Mouse (Mus musculus) urinary bladder, adult 18-20 months (tissue): ENCODE results near the gene Fam131b.

Source experiments
- DNase-seq, 2 experiments: peaks; one replicate each; pipeline ENCODE4 v3.0.0; 2022; ENCODE audit warnings: low spot score in 2 of 2, mixed read lengths in 2 of 2

Fam131b gene

DNA sequence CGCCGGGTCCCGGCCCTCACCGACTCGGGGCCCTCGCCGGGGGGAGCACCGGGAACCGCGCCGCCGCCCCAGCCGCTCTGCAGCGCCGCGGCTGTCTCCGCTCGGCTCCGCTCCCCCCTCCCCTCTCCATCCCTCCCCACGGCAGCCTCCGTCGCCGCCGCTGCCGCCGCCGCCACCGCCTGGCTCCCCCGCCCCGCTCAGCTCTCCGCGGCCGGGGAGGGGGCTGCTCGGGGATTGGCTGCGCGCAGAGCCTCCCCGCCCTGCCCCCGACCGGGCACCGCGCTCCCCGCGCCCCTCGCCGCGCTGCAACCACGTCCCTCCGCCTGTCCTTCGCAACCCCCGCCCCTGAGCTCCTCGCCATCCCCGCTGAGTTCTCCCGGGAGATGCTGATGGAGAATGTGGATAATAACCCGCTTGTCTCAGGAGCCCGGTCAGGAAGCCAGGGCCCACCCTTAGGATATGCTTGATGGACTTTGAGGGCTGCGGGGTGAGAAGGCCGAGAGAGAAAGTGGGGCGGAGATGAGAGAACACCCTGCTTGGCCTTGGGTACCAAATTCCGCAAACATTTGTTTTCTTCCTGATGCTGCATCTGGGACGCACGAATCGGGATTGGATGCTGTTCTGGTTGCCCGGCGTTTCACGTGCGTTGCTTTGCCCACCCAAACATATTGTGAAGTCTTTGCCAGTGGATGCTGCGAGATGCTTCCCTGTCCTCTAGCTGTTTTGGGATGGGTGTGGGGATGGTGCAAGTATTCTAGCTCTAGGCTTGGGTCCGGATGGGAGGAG is at the start of gene Fam131b:
Gene Fam131b, minus strand, starts transcription at position 162 of the 786 bp plus-strand sequence.
- peak in 1 of 2 experiments; percentile 17 for DNase-seq

DNA sequence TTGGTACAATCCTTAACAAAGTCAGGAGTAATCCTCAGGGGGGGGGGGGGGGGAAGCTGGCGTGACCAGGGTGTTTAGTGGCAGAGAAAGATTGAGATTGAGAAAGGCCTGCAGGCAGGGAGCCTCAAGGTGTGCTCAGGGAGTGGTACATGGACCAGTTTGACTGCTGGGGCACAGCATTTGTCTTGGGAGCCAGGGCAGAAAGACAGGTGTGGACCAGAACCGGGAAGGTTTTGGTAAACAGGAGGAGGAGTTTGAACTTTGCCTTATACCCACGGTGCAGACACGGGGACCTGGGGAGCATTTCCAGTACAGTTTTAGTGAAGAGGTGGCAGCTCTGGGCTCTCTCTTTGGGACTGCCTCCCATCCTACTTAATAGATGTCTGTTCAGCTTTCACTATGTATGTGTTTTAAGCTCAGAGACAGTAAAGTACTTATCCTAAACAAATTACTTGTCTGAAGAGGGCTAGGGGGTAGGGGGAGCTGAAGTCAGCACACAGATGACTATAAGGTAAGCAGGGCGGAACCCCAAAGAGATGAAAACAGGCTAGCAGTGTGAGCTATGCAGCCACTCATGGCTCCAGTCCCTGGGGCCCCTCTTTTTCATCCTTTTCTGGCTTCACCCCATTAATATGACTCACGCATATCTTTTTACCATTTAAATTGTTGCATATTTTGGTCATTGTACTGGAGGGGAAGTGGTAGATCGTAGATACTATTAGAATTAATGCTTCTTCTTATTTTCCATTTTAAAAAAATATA is 49.4 kb upstream of the Fam131b start:
- DNase-seq: peak in 1 of 2 experiments; percentile 62

DNA sequence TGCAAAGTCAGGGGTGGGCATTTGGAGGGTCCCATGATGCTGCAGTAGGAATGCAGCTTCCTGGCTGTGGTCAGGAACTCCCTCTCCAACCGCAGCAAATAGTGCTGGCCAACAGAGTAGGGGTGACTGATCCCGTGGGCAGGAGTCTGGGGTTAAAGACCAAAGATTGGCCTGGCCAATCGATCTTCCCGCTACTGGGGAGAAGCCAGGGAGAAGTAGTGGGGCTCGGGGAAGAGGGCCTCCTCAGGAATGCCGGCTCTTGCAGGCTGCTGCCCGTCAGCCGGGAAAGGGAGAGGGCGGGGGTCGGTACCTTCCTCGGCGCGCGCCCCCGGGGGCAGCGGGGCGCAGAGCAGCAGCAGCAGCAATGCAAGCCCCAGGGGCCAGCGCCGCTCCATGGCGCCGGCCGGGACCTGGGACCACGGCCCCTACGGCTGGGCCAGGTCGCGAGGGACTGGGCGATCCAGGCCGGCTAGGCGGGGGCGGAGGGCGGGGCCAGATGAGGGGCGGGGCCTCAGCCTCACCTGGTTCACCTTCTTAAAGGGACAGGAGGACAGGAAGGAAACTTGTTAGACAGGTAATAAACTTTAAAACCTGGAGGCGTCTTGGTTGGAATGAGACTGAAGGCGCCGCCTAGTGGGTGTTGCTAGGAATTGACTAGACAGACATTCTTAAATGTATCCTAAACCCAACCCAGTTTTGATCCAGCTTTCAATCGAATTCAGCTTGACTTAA is 48.5 kb upstream of the Fam131b start, which contains the start of gene Epha1:
Gene Epha1, minus strand, starts transcription at position 453 of the 732 bp plus-strand sequence.
- DNase-seq: peak in 1 of 2 experiments; percentile 67

DNA sequence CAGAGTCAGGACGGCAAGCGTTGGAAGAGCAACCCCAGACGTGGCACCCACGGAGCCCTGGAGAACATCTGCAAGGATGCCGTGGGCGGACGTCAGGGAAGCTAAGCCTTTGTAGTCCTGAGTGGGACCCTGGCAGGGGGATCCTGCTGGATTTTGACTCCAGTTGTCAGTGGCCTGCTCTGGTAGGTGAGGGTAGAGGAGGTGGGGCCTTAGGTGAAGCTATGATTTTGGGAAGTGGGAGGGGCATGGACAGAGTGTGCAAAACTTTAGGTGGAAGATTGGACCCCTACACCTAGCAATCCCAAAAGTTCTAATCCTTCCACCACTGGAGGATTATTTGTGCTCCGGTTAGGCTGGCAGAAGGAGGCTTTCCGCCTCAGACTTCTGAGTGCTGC is 48.0 kb upstream of the Fam131b start:
- no peak for DNase-seq

DNA sequence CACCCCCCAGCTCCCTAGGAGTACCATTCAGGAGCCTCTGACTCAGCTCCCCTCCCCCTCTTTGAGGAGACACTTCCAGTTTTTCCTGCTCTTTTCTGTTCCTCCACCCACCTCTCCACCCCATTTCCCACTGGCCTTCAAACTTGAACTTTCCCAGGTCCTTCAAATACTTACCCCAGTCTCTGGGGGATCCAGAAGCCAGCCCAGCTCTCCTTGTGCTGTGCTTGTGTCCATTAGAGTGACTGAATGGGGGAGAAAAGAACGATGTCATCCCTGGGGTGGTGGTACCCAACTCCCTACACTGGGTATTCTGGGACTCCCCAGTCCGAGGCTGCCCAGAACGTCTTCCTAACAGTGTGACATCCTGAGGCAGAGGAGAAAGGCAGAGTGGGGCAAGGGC is 47.6 kb upstream of the Fam131b start:
- no peak for DNase-seq

DNA sequence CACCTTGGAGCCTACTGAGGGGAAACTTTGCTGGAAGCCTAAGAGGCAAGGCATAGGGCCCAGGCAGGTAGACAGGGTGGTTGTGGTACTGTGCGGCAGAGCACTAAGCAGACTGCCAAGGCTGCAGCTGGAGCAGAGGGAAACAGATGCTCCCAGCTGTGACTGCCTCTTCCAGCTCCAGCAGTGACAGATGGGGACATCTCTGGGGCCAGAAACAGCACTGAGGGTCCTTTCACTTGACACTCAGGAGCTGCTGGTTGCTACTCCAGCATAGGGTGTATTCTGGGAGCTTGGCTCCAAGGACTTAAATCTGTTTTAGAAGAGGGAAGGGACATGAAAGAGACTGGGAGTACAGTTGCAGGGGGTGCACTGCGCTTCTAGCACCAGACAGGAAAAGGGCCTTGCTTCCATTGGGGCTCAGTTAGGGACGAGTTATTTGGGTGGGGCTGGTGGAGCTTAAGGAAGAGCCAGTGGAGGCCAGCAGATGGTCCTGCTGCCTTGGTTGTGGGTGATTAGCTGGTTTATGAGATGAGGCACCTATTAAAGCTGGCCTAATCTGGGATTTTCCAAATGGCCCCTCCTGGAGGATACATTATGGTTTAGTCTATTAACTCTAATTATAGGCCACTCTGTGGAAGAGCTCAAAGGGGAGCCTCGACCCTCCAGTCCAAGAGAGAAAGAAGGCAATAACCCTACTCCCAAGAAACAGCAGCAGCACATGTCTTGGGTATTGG is 46.4 kb upstream of the Fam131b start:
- no peak for DNase-seq

DNA sequence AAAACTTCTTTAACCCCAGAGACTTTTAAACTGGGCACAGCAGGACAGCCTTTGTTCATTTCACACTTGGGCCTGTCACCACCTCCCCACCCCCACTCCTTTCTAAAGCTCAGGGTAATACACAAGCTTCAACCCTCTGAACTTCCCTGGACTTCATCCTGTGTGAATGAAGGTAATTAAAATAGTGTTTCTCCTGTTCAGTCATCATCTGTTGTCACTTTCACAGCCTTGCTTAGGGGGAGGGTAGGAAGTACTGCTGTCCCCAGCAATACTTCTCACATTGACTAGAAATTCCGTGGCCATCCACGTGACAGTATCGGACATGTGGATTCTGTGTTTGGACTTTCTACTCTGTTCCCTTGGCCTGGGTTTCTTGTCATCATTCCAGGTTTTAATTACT is 45.4 kb upstream of the Fam131b start:
- no peak for DNase-seq

DNA sequence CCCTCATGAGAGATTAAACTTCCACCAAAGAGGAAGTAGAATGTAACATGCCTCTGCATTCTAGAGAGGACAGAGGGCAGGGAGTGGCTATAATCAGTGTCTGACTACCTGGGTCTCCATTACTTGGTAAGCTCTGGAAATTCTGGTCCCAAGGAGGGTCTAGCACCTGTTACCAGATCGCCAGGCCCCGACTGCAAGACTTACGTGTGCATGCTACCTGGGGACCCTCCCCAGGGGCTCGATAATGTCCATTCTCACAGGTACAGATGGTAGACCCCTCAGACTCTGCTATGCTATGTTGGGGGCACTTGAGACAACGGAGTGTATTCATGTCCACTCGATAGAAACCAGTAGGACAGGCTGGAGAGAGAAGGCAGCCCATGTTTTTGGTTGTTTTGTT is 40.8 kb upstream of the Fam131b start:
- DNase-seq: no peak

DNA sequence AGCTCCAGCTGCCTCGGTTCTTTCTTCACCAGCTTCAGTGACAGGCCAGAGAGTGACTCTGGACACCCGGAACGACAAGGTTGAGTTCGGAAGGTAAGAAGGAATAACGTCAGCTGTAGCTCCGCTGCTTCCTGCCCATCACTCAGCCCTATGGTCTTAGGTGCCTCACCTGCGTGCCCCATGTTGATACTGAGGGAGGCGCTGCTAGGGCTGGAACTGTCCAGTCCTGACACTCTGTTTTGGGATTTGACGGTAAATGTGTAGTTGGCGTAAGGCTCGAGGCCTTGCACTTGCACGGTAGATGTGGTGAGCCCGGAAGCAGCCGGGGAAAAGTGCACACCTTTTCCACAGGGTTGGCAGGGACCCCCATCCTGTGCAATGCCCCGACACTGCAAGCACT is 40.2 kb upstream of the Fam131b start:
- no peak for DNase-seq

DNA sequence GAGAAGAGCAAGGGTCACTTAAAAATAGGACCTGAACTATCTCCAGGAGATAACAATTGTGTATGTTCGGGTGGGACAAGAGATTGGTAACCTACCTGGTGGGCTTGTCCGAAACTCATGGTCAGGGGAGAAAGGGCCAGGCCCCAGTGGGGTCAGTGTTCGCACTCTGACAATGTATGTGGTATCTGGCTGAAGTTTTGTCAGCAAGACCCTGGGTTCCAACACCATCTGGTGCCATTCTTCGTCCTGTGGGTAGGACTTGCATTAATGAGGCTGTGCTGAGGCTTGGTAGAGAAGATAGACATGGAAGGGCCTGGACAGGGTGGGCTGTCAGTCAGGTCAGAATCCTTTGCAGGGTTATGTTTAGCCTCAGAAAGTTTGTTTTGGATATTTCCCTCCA is 39.6 kb upstream of the Fam131b start:
- DNase-seq: no peak

DNA sequence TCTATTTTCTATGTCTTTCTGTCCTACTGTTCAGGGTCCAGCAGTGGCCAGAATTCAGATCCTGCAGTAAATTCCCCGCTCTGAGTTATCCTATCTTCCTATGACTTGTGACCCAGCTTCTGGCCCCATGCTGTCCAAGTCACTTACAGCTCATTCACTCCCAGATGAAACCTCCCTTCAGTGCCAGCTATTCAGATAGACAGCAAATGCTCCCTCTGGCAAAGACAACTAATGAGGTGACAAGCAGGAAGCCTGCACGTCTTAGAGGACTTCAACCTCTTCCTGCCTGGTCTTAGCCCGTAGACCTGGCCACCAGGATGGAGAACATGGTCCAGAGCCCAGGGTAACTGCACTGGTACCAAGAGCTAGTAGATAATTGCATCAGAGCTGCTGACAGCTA is 38.5 kb upstream of the Fam131b start:
- DNase-seq: no peak

DNA sequence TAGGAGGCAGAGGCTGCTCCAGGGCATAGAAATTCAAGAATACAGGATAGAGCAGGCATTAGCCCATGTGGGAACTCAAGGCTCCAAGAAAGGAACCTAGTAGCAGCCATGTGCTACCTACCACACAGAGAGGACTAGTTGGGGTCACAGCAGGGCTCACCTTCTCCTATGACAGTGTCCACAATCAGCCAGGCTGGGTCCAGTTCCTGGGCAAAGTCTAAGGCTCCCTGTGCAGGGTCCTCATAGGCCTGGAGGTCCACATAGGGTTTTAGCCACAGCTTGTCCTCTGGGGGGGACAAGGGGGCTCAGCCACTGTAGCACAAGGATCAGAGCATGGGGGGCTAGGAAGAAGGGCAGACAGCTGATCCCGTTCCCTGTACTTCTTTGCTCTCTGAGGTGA is 38.1 kb upstream of the Fam131b start:
- no peak for DNase-seq

DNA sequence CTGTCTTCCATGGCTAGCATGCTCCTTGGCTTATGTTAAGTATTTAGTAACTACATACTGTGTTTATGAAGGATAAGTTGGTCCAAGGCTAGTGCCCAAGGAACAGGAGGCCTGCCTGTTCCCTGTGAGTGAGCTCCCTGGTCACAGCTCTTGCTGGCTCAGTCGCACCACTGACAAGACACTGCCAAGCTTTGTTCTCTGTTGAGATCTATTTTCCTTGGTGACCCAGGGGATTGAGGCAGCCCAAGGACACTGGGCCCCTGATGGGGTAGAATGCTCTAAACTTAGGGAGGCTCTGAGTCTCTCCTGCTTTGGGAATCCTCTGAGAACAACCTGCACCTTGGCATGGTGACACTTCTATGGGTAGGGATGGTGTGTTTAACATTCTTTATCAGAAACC is 37.6 kb upstream of the Fam131b start:
- DNase-seq: no peak

DNA sequence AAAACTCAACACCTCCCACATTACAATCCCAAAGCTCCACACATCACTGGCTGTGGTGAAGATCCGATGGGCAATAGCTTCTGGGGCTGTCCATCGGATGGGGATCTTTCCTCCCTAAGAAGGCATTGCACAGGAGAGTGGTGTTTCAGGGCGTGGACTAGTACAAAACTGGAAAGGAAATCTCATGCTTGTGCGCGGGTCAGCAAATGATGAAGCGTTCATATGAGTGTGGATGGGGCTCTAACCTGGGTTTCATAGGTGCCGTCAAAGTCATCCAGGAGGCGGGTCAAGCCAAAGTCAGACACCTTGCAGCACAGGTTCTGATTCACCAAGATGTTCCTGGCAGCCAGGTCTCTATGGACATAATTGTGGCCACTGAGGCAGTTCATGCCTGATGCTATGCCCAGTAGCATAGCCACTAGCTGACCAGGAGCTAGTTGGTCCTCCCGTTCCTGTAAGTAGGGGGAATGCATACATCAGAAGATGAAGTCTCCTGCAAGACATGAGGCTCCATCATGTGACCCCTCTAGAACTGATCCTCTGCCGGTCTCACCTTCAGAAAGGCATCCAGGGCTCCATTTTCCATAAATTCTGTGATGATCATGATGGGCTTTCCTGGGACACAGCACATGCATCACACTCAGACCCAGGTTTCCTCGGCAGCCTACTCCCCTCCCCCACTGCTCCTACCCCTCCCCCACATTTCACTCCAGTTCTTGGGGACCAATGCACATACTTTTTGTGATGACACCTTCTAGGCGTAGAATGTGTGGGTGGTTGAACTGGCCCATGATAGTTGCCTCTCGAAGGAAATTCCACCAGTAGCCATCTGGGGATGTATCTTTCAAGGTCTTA is 36.8 kb upstream of the Fam131b start:
- DNase-seq: no peak

DNA sequence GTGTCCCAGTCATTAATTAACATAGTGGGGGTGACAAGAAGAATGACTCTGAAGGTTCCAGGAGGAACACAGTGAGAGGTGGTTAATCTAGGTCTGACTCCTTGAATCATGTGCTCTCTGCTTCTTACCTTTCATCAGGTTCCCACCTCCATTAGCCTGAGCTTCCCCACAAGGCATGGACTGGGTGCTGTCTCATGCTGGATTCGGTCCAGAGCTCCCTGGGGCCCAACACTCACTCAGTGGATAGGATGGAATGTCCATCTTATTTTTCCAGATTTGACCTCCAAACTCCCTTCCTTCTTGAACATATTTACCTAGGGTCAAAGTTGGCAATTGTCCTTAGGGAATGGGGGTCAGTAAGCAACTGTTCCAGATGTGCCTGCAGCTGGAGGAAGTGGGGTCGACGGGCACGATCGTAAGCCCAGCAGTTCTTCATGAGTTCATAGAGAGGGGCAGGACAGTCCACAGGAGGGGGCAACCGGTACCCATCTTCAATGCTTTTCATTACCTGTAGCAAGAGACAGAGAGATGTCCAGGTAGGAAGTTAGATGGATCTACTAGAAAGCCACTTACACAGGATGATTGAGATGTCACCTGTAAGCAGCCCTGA is 35.9 kb upstream of the Fam131b start:
- DNase-seq: no peak

DNA sequence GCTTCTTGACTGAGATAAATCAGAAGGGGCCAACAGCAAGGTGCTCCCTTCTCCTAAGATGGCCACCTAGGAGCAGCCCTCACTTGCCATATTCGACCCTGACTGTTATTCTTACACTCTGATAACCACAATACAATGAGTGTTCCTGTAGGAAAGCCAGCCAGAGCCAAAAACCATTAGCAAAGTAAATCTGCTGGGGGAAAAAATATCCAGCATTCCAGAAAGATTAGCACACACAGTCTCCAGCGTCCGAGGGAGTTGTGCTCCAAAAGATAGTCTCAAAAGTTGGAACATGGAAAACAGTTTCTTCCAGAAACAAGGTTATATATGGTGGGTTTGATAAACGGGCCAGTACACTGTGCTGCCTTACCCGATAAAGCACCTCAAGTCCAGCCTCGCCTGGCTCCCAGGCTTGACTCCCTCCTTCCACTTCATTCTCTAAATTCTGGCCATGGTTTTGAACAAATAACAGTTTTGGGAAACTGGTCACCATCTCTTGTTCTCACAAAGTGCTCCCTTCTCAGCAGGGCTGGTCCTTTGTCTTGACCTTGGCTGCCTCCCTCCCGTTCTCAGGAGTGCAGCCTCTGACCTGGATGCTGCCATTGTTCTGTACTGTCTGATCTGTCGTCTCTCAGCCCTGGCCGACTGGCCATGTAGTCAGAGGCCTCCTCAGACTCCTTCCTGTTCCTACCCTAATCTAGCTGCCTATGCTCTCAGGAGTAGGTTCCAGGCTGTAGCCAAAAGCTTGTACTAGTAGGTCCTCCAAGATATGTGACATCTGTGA is 35.1 kb upstream of the Fam131b start:
- DNase-seq: no peak

DNA sequence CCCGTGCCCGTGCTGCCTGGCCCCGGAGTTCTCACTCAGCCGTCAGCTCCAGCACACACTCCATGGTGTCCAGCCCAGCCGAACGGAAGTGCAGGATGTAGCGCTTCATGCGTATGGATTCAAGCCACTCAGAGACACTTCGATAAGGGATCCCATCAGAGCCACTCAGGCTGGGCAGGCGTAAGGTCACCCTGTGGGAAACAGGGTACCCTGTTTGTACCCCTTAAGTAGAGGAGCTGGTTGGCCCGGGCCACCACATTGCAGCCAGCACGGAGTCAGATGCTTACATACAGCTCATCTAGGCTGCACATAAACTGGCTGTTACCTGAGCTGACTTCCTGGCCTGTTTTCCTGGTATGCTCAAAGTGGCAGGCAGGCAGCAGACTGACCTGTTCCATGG is 34.5 kb upstream of the Fam131b start:
- no peak for DNase-seq

DNA sequence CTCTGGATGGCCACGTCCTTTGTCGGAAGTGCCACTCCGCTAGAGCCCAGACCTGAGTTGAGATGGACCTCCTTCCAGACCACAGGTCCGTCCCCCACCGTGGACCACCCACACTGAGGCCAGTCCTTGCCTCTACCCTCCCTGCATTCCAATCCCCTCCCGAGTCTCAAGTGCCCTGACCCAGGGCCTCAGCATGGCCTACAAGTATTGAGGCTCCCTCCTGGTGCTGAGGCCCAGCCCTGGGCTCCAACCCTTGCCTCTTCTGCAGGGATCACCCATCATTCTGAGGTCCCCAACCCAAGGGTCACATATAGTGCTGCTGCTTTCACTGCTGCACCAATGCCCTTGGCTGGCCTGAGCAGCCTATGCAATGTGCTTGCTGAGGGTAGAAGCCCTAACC is 33.5 kb upstream of the Fam131b start:
- no peak for DNase-seq

DNA sequence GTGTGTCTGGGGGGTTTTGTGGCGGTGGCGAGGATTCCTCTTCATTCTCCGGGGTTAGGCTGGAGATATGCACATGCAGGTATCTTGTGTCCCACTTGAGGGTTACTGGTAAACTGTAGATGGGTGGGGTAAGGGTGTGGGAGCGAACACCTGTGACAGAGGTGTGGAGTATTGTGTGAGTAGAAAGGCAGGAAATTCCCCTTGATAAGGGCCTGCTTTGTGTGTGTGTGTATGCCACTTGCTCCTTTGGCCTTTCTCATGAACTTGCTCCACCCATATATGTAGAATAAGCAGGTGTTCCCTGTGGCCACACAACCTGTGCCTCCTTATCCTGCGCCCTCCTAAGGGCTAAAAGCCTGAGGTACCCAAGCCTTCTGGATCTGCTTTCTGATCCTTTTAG is 32.5 kb upstream of the Fam131b start:
- DNase-seq: no peak
